Mouse (Mus musculus): ENCODE measurements at regions not wholly inside any gene's neighbourhood (a gene's known extent, or its start where the extent isn't known, plus 50 kb on each side); places are given as distances from the start of the nearest gene placed in this dataset.

DNA sequence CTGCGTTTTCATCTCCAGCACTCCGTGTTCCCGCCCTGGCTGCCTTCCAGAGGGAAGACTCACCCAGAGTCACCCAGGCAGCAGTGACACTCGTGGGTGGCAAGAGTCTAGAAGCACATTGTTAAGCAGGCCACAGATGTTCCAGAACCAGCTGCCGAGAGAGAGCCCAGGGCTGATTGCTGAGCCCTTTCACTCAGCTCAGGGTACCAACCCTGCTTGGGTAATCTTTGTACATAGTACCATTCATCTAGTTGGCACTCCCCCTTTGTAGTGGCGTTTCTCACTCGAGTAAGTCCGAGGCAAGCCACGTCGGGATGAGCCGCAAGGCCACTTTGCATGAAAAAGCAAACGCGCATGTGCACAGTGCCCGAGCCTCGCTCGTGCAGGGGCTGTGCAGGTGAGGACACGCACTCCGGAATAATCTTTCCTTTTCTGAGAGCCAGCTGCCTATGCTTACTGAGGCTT is 156.9 kb downstream of the Zfp281 start:
- TF ChIP-seq CTCF (IDR thresholded peaks at IDR 0.05), result no peak
- TF ChIP-seq EP300 (IDR thresholded peaks at IDR 0.05), result no peak

Measured in lung, postnatal 0 days (tissue).